Mouse (Mus musculus) heart, postnatal 0 days (tissue): Measurements from ENCODE around the gene Foxj1.

ENCODE experiments used
- CTCF ChIP-seq: IDR thresholded peaks from 2 replicates; pipeline ENCODE4 v1.5.1; 2016; ENCODE audit warnings: antibody characterized with exemption, control low read depth, low read depth
- EP300 ChIP-seq: IDR thresholded peaks from 2 replicates; pipeline ENCODE4 v1.6.1; 2016; ENCODE audit warnings: antibody characterized with exemption, low read depth

DNA sequence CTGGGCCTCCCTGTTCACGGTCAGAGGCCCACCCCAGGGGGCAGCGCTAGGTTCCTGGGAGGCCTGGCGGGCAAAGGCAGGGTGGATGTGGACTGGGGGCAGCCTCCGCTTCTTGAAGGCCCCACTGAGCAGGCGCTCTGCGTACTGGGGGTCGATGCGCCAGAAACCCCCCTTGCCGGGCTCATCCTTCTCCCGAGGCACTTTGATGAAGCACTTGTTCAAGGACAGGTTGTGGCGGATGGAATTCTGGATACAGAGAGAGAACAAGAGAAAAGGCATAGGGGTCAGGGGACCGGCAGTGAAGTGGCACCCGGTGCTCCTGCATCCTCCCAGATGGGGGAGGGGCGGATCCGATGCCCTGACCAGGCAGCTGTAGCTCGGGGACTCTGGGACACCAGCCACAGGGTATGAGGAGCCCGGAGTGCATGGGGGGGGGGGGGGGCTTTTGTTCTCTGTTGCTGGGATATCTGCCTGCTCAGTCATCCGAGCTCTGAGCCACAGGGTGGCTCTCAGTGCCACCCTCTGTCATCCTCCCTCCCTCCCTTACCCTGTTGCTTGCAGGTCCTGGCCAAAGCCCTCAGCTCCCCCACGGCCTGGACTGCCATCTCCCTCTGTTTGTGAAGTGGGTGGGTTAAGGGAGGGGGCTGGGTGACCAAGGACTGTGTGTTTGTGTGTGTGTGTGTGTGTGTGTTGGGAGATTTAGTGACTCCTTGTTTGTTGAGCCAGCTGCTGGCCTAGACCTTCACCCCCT, 2.8 kb downstream of the Foxj1 start:
- no peak for TF ChIP-seq EP300
- no peak for TF ChIP-seq CTCF
